Mouse (Mus musculus) midbrain, embryonic 11.5 days (tissue): ENCODE measurements at regions not wholly inside any gene's neighbourhood (a gene's known extent, or its start where the extent isn't known, plus 50 kb on each side); places are given as distances from the start of the nearest gene placed in this dataset.

ENCODE experiments used
- ATAC-seq: fragments of 200-750 bp; cut with Nextera tagmentation; 2 replicates; pipeline ENCODE4 v1.8.0; 2017; ENCODE audit warnings: moderate TSS enrichment, moderate library complexity; ENCODE audit not compliant: low FRiP score
- DNase-seq: peaks from one replicate; pipeline ENCODE4 v3.0.0; 2015; ENCODE audit warnings: low spot score; ENCODE audit errors: missing footprints
- H3K27ac ChIP-seq: fragments of 300-500 bp; sonication (generic); 2 replicates; pipeline ENCODE4 v1.5.1; 2014; ENCODE audit warnings: low read depth, low read length
- H3K27me3 ChIP-seq: fragments of 300-500 bp; sonication (generic); 2 replicates; pipeline ENCODE4 v1.6.1; 2014; ENCODE audit warnings: mild to moderate bottlenecking, low read length, moderate library complexity, mixed read lengths; ENCODE audit not compliant: control insufficient read depth, insufficient read depth
- H3K36me3 ChIP-seq: fragments of 300-500 bp; sonication (generic); 2 replicates; pipeline ENCODE4 v1.6.1; 2014; ENCODE audit warnings: mild to moderate bottlenecking, low read length, moderate library complexity, mixed read lengths; ENCODE audit not compliant: control insufficient read depth, insufficient read depth
- H3K4me1 ChIP-seq: fragments of 300-500 bp; sonication (generic); 2 replicates; pipeline ENCODE4 v1.6.1; 2014; ENCODE audit warnings: low read length; ENCODE audit not compliant: control insufficient read depth, insufficient read depth
- H3K4me2 ChIP-seq: fragments of 300-500 bp; sonication (generic); 2 replicates; pipeline ENCODE4 v1.6.1; 2014; ENCODE audit warnings: mild to moderate bottlenecking, moderate library complexity
- H3K4me3 ChIP-seq: fragments of 300-500 bp; sonication (generic); 2 replicates; pipeline ENCODE4 v1.5.1; 2014; ENCODE audit warnings: low read depth, low read length
- H3K9ac ChIP-seq: fragments of 300-500 bp; sonication (generic); 2 replicates; pipeline ENCODE4 v1.6.1; 2014; ENCODE audit warnings: low read length
- H3K9me3 ChIP-seq: fragments of 300-500 bp; sonication (generic); 2 replicates; pipeline ENCODE4 v1.6.1; 2016; ENCODE audit warnings: low read length; ENCODE audit not compliant: control insufficient read depth
- WGBS: fragments of 180-500 bp; shearing (Covaris S2); extraction: QIAGEN DNeasy Blood & Tissue Kit; methylation state at CpG from one replicate; pipeline ENCODE4 v1.1.7; 2014; 5-methylcytosine and 5-hydroxymethylcytosine counted together

GRCm38 (mm10) chr10:24357636-24358035 is 134.3 kb downstream of the Moxd1 start:
- no peak overlapping the region for H3K4me3 ChIP-seq
- no peaks in the 10 kb centered on the region for H3K4me1 ChIP-seq
- WGBS, result 18% methylated on average over 3 of the region's 3 CpGs
- H3K36me3 ChIP-seq, result no peaks in the 10 kb centered on the region
- DNase-seq, result no peak
- H3K9ac ChIP-seq, result no peak overlapping the region
- H3K27me3 ChIP-seq, result no peaks in the 10 kb centered on the region
- H3K4me2 ChIP-seq, result no peak overlapping the region
- no peaks in the 10 kb centered on the region for H3K9me3 ChIP-seq
- H3K27ac ChIP-seq, result no peak overlapping the region
- no peak for ATAC-seq

DNA sequence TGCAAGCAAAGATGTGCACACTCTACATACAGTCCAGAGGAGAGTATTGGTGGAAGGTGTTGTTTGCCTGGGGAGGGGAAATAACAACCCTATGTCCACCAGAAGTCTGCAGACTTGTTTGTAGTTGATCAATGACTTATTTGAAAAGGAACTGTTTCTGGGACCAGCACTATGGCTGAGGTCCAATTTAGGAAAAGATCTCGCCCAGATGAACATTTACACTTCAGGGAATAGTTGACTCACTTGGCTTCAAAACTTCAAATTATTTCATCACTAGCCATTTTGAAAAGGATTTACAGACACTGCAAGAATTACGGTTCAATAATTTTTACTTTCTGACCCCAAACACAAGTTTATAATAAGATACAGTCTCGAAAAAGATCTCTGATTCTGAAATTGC is 138.1 kb downstream of the Moxd1 start:
- Histone ChIP-seq H3K36me3 (no peaks in the 10 kb centered on the region), H3K4me3 (no peak overlapping the region), H3K27ac (no peak overlapping the region), H3K9ac (no peak overlapping the region), H3K9me3 (no peaks in the 10 kb centered on the region), H3K4me2 (no peak overlapping the region), H3K27me3 (no peaks in the 10 kb centered on the region), H3K4me1 (no peaks in the 10 kb centered on the region)
- no peak for ATAC-seq
- no peak for DNase-seq
- 85% methylated on average over 3 of the region's 3 CpGs for whole genome bisulfite sequencing

GRCm38 (mm10) chr10:24365369-24365768 is 142.1 kb downstream of the Moxd1 start:
- no peak for ATAC-seq
- 76% methylated on average over 5 of the region's 5 CpGs for WGBS
- H3K4me1 ChIP-seq, result no peaks in the 10 kb centered on the region

GRCm38 (mm10) chr10:24367010-24367409 is 143.7 kb downstream of the Moxd1 start:
- H3K4me3 ChIP-seq, result no peak overlapping the region
- WGBS, result 82% methylated on average over 5 of the region's 5 CpGs
- no peak for ATAC-seq

More at GRCm38 (mm10) chr10:24365369-24365768, 142.1 kb downstream of the Moxd1 start:
- H3K36me3 ChIP-seq, result no peaks in the 10 kb centered on the region
- no peak overlapping the region for H3K4me2 ChIP-seq
- no peaks in the 10 kb centered on the region for H3K27me3 ChIP-seq
- DNase-seq, result no peak
- no peak overlapping the region for H3K4me3 ChIP-seq
- H3K9me3 ChIP-seq, result no peaks in the 10 kb centered on the region
- H3K9ac ChIP-seq, result no peak overlapping the region
- H3K27ac ChIP-seq, result no peak overlapping the region

GRCm38 (mm10) chr10:24373957-24374356 is 150.6 kb downstream of the Moxd1 start:
- 89% methylated on average over 6 of the region's 6 CpGs for WGBS
- H3K9ac ChIP-seq, result no peak overlapping the region
- no peaks in the 10 kb centered on the region for H3K27me3 ChIP-seq
- DNase-seq (no peak), ATAC-seq (no peak)
- no peaks in the 10 kb centered on the region for H3K4me1 ChIP-seq
- no peaks in the 10 kb centered on the region for H3K36me3 ChIP-seq
- no peaks in the 10 kb centered on the region for H3K9me3 ChIP-seq
- no peak overlapping the region for H3K4me2 ChIP-seq
- H3K27ac ChIP-seq, result no peak overlapping the region
- H3K4me3 ChIP-seq, result no peak overlapping the region

More at GRCm38 (mm10) chr10:24367010-24367409, 143.7 kb downstream of the Moxd1 start:
- Histone ChIP-seq H3K9ac (no peak overlapping the region), H3K9me3 (no peaks in the 10 kb centered on the region), H3K27me3 (no peaks in the 10 kb centered on the region), H3K27ac (no peak overlapping the region), H3K4me1 (no peaks in the 10 kb centered on the region), H3K36me3 (no peaks in the 10 kb centered on the region), H3K4me2 (no peak overlapping the region)
- DNase-seq, result no peak

DNA sequence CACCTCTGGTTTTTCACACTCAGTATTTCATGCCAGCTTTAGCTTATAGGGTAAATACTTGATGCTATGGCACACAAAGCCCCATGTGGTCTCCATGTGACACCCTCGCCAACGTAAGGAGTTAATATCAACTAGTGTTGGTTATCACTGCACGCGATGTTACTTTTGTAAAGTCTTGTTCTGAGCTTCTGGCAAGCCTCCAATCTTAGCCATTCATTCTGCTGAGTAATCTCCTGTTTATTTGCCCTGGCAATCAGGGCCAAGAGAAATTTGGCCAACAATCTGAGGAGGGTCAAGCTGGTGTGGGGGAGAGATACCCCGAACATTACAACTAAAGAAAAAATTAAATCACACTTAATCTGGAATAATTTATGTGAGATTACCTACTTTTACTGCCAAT is 156.0 kb downstream of the Moxd1 start:
- no peak for DNase-seq
- H3K4me2 ChIP-seq, result no peak overlapping the region
- no peak for ATAC-seq
- no peaks in the 10 kb centered on the region for H3K9me3 ChIP-seq
- H3K27me3 ChIP-seq, result no peaks in the 10 kb centered on the region
- no peak overlapping the region for H3K9ac ChIP-seq
- H3K27ac ChIP-seq, result no peak overlapping the region
- WGBS, result 90% methylated on average over 5 of the region's 5 CpGs
- H3K36me3 ChIP-seq, result no peaks in the 10 kb centered on the region
- no peaks in the 10 kb centered on the region for H3K4me1 ChIP-seq
- no peak overlapping the region for H3K4me3 ChIP-seq

DNA sequence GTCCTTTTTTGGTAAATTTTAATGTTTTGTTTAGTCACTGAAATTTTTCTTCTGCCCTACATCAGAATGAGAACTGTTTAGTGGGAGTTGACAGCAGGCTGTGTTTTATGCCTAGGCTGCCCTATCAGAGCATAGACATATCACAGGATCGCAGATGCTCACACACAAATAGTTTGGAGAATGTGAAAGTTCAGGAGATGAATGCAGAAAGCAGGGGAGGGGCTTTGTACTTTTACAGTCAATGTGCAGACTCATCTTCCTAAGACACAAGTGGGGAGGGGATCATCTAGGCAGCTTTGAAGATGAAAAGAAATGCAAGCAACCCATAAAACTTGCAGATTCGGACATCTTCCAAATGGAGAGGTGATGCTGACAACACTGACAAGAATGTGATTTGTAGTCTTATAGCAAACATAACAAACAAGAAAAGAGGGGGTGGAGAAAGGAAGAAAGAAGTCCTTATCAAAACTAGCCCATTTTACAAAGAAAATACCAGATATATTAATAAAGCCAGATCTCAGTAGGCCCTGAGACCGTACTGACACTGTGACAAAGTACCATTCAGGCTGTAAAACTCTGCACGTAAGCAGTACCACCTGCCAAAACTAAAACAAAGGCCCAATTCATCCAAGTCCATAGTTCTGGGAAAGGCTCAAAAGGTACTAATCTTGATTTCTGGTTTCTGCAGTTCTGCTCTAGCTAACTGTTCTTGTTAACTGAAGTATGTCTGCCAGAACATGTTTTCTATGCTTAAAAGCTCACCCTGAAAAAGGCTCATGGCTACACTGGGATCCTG is 157.4 kb downstream of the Moxd1 start:
- Histone ChIP-seq H3K9ac (no peak overlapping the region), H3K4me3 (no peak overlapping the region), H3K4me2 (no peak overlapping the region), H3K9me3 (no peaks in the 10 kb centered on the region), H3K4me1 (no peaks in the 10 kb centered on the region), H3K27ac (no peak overlapping the region), H3K36me3 (no peaks in the 10 kb centered on the region), H3K27me3 (no peaks in the 10 kb centered on the region)
- WGBS, result 89% methylated on average over 4 of the region's 4 CpGs
- ATAC-seq, result no peak
- no peak for DNase-seq

DNA sequence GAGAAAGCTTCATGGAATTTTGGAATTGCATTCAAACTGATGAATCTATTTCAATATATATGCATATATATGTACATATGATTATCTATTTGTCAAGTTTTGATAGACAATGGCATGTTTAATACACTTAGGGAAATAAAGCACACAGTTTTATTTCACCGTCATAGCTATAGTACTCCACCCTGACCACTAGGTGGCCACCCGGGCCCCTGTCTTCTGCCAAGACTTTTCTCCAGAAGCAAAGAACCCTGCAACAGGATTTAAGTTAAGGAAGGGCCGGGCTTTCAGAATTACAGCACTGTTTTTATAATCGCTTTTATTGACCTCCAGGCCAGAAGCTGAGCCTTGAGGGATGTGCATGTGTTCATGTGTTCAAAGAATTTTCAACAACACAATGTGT is 158.6 kb downstream of the Moxd1 start:
- no peak overlapping the region for H3K4me3 ChIP-seq

GRCm38 (mm10) chr10:24384061-24384460 is 160.7 kb downstream of the Moxd1 start:
- no peak overlapping the region for H3K27ac ChIP-seq
- WGBS, result 80% methylated on average over 2 of the region's 2 CpGs
- DNase-seq, result no peak
- no peak overlapping the region for H3K9ac ChIP-seq
- H3K36me3 ChIP-seq, result no peaks in the 10 kb centered on the region
- no peak overlapping the region for H3K4me2 ChIP-seq
- no peak overlapping the region for H3K4me3 ChIP-seq
- no peak for ATAC-seq
- no peaks in the 10 kb centered on the region for H3K4me1 ChIP-seq
- no peaks in the 10 kb centered on the region for H3K9me3 ChIP-seq
- H3K27me3 ChIP-seq, result no peaks in the 10 kb centered on the region

More for the DNA sequence above, 158.6 kb downstream of the Moxd1 start:
- no peaks in the 10 kb centered on the region for H3K36me3 ChIP-seq
- H3K9me3 ChIP-seq, result no peaks in the 10 kb centered on the region
- no peak overlapping the region for H3K27ac ChIP-seq
- H3K27me3 ChIP-seq, result no peaks in the 10 kb centered on the region
- peak; percentile 87 for DNase-seq
- H3K4me1 ChIP-seq, result no peaks in the 10 kb centered on the region
- no peak overlapping the region for H3K4me2 ChIP-seq
- no peak overlapping the region for H3K9ac ChIP-seq
- WGBS, result 21% methylated on average over 4 of the region's 4 CpGs
- ATAC-seq, result peak; percentile 71; the same call in 1 of the 2 replicates
